Mouse (Mus musculus) lung, postnatal 0 days (tissue): ENCODE data around the gene Colgalt2.

Experiments used
- CTCF ChIP-seq: IDR thresholded peaks from 2 replicates; pipeline ENCODE4 v1.5.1; 2016; ENCODE audit warnings: antibody characterized with exemption, mild to moderate bottlenecking
- EP300 ChIP-seq: IDR thresholded peaks from 2 replicates; pipeline ENCODE4 v1.6.1; 2016; ENCODE audit warnings: antibody characterized with exemption, mild to moderate bottlenecking, control low read depth

DNA sequence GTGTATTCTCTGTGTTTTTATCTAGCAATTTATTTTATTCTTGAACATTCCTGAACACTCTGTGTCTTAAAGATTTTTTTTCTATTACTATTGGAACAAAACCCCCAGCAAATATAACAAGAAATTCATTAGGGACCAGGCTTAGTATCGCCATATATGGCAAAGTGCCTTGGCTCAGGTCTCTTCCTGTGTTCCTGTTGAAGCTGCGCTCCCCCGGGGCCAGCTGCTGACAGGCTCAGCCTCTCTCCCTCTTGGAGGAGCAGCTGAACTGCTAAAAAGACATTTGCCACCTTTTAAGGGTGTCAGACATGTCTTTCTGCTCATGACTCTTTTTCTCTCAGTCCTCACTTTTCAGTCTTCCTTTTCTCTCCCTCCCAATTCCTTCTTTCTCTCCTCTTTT lies 66.7 kb downstream of the Colgalt2 start:
- TF ChIP-seq CTCF: no peak
- TF ChIP-seq EP300: no peak
